Mouse (Mus musculus) common myeloid progenitor, adult 5-6 weeks (primary cell): ENCODE measurements around the gene Cdc42bpa. TPM values are rescaled to one million over a fixed set of nuclear protein-coding genes. Genes with fewer than 3 reads are reported as not detected.

ENCODE experiments used
- ATAC-seq: replicated peaks from 2 replicates; pipeline ENCODE4 v1.8.0; 2016; ENCODE audit warnings: low read depth, mild to moderate bottlenecking, moderate TSS enrichment, inconsistent platforms; ENCODE audit not compliant: poor library complexity, severe bottlenecking
- total RNA-seq: library from RNA; stranded (forward); fragments of 200-1000, 187-1606 nt; gene quantifications from 2 replicates; pipeline ENCODE4 v1.2.3, GENCODE M21; 2017

Cdc42bpa gene
- total RNA-seq, 1 experiment from 2014 or later, result 31.5 TPM

DNA sequence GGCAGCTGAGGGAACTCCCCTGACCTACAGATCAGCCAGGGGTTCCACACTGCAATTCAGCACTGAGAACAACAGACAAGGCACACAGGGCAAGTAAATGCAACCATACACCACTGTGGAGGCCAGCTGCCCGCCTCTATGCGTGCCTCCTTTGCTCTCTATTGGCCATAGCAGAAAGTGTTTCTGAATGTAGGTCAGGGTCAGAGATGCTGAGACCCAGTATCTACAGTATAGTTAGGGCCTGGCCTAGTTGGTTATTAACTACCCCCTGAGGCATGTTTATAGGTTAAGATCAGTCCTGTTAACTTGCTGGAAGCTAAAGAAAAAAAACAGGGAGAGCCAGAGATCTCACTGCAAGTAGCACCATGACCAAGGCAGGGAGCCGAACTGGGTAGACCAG, 222.5 kb downstream of the Cdc42bpa start:
- no peak for ATAC-seq

DNA sequence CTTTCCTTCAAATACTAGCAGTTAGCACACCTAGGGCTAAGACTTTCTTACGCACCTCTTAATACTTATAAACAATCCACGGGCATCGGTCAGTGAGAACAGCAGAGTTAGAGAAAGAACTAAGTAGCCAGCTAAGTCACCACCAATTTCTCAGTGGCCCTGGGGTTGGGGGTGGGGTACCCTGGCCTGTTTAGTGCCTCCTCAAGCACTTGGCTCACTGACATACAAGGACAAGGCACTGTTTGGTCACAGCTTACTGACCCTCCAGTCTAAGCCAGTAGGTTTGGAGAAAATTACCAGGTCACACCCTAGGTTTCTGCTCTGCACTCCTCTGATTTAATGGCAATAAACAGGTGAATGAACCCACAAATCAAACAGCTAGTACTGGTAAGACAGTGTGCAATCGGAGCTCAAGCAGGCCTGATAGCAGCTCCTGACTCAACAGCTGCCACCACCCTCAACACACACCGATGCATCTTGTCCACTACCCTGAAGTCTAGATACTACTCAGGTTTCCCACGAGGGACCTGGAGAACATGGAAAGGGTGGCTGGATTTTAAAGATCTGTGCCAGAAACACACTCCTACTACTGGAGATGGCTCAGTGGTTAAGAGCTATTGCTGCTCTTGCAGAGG, 223.4 kb downstream of the Cdc42bpa start:
- ATAC-seq, result no peak

DNA sequence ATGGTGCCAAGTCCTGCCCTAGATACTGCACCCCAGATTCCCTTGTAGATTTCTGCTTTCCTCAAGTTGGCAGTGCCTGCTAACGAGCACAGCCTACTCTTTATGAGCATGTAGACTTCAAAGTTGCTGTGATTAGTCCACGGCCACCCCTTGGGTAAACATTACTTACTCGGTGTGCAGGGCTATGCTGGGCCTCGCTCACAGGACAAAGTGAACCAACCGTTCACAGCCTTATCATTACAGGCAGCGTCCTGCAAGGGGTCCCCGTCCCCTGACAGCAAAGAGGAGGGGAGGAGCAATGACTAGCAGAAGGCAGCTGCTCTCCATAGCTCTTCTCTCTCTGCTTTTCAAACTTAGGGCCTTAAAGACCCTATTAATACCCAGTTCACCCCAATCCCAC, 224.5 kb downstream of the Cdc42bpa start:
- ATAC-seq, result no peak

DNA sequence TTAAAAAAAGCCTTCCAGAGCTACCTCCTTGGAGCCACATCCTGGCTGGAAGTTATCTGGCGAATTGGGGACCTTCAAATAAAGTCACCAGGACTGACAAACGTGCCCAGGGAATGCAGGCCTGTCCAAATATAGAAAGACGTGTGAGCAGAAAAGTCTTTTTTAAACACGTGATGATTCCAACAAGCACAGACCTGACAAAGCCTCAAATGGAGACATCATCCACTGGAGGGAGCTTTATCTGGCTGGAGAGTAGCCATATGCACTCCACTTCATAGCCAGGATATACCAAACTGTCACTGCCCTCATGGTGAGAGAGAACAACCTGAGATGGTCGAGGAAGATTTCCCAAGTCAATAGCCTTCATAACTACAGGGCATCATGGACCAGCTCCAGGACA, 225.6 kb downstream of the Cdc42bpa start:
- ATAC-seq, result no peak

DNA sequence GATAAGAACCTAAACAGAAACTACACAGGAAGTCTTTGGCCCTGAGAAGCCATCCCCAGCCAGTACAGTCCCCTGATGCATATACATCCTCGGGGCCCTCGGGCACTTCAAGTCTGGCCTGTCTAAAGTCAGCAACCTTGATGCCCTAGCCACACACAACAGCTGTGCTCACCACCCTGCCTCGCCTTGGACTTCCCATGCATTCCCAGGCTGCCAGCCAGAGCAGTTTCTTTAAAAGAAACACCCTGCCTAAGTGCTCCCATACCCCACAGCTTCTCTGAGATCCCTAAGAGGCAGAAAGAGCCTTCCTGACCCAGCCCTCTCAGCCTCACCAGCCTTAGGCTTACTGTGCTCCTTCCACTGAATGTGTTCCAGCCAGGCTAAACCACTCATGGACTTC, 226.1 kb downstream of the Cdc42bpa start:
- ATAC-seq, result no peak

DNA sequence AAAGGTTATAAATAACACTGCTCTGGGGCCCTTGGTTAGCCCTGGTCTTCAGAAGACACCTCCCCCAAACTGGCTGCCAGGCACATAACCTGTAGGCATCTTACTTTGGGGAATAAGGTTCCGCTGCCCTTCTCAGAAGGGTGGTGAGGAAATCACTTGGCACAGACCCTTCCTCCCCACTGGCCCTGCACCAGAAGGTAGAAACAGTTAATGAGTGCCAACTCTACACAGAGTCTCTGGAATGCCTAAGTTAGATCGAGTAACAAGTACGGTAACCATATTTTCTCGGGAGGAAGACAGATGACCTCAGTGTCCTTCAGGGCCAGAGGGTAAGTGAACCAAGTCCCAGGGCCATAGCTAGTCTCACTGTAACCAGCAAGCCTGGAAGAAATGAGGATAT, 228.7 kb downstream of the Cdc42bpa start:
- no peak for ATAC-seq

DNA sequence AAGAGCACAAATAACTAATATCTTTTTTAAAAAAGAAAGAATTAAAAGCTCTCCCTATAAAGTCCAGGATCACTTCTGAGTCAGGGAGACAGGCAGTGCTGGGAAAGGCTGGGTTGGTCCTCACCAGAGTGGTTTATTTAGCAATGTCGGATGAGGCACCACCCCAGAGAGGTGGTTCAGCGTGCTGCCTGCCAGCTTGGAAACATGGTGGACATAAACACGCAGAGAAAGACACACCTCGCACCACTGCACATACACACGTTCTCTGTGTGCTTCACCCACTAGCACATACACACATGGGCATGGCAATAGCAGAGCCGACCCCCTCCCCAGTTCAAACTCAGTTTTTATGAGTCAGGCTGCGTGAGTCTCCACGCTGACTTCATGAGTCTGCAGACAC, 230.8 kb downstream of the Cdc42bpa start:
- no peak for ATAC-seq

DNA sequence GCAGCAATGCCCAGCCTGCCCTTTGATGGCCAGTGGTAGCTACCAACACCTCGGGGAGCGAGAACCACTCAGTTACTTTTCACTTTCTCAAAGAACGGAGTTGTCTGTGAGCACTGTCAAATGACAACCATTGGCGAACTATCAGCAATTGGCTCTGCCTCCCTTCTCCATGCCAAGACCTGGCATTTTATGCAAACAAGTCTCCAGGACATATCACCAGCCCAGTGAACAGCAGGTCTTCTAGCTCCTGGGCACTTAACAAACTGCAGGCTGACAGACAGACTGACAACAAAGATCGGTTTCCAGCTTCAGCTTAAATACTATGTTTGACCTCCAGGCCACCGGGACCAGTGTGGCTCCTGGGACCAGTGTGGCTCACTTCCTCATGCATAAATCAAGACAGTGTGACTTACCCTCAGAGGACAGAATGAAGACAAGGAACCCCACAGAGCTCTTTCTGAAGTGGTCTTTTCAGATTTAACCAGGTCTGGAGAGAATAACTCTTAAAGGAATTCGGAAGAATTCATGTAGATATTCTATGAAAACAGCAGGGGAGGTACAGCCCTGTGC, 231.5 kb downstream of the Cdc42bpa start:
- ATAC-seq, result 0 out of 2 replicates have a peak, but pooled peaks have one; percentile 24

DNA sequence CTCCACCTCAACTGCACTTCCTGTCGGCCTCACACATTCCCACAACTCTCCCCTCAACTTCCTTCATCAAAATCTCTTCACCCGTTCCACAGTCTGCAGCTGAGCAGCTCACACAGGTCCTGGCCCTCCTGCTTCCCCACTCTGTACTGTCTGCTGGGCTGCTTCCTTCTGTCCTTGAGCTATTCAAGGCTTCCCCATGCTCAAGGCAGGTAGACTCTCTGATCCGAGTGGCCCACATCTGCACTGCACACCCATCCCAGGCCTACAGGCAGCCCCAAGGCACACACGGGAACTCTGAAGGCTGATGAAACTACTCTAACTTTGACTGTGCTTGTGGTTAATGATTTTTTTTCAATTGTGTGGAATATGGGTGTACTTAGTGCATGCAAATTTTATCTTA, 232.6 kb downstream of the Cdc42bpa start:
- ATAC-seq, result peak; percentile 26

DNA sequence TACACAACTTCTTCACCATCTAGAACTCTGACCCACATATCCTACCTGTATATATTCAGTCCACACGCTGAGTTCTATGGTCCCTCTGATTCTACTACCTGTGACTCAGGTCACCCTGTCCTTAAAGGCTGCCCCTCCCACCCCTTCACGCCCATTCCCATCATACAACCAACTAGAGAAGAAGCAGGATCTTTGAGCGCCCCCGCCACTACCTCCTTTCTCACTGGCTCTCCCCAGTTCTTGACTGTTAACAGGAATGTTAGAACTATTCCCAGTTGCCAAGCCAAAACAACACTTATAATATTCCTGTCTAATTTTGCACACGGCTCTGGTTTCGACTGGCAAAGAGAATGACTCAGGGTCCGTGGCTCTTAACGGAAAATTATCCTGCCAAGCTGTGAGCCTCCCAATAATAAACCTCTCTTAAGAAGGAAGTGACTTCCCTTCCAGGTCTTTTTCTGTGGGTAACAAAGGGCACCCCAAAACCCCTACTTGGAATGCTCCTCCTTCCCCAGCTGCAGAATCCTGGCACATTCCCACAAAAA, 233.2 kb downstream of the Cdc42bpa start:
- ATAC-seq, result no peak

DNA sequence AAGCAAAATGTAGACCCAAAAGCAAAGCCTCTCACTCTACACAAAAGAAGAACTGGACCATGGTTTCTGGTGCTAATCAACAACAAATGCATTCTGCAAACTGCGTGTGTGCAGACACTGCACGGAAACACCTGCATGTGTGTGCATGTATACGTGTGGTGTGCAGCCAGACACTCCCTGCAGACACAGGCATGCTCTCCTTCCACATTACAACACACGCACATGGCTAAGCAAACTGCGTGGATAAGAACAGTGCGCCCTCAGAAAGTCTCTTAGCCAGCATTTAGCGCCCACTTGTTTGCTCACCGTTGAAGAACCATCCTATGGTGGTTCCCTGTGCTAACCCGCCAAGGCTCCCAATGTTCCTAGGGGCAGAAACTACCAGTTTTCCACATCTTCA, 233.8 kb downstream of the Cdc42bpa start:
- ATAC-seq, result no peak

DNA sequence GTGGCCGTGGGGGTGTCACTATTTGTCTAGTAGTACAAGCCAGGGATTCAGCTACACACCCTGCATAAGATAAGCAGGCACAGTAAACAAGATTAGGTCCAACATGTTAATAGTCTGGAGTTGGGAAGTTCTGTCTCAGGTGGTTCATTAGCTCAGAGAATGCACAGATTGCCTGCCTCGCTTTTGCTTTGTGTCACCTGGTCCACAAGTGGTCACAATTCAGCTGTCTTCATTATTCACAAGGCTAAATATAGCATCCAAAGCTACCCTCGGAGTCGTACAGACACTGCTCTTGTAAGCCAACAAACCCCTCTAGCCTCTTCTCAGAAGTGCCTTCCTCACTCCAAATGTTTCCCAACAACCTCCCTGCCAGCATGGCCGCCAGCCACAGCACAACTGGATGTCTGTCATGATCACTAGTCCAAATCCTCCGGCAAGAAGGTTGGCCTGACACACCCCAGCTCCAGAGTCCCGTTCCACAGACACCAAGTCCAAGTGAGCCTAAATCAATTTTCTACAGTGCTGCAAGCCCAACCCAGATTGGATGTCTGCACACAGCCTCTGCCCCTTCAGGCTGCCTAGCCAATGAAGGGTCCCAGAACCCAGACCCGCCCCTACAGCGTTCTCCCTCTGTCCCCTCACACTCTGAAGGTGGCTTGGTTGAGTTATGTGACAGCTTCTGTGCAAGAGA, 234.7 kb downstream of the Cdc42bpa start:
- peak; percentile 37 for ATAC-seq

DNA sequence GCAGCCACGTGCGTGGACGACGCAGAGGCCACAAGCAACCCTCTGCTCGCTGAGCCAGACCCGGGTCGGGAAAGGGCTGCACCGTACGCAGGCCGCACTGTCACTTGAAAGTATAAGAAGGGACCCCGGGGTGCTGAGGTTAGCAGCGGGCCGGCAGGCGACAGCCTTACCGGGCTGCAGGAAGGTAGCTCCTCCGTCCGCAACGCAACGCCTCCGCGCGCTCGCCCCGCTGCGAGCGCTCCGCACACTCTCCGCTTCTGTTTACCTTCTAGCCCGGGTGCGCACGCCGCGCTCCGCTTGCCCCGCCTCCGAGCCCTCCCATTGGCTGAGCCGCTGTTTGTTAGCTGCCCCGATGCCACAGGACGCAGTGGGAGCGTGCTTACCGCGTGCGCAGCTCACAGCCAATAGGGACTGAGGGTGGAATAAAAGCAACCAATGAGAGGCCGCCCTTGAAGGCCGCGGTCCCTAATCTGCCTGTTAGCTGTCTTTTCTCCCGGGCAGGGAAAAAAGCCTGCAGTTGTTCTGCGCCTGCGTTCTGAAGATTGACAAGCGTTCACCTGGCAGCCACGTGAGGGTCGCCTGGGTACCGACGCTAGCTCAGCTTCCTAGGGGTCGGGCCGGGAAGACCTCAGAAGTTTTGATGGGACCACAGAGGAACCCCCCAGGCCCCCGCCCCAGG, 235.6 kb downstream of the Cdc42bpa start:
- ATAC-seq, result peak; percentile 95

DNA sequence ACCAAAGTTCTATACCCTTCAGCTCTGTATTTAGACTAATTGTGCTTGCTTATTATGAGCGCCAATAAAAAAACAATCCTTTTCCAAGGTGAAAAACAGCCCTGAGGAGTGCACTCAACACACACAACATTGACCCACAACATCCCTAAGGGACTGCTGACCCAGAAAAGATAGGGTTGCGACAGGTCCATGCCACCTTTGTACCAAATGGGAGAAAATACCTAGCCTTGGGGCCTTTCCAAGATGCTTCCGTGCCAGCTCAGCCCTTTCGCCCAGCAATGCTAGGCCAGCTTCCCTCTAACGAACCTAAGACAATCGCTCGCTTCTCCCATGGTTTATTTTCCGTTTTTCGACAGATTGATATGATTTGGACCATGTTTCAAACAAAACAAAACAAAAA, 236.2 kb downstream of the Cdc42bpa start:
- ATAC-seq, result no peak

DNA sequence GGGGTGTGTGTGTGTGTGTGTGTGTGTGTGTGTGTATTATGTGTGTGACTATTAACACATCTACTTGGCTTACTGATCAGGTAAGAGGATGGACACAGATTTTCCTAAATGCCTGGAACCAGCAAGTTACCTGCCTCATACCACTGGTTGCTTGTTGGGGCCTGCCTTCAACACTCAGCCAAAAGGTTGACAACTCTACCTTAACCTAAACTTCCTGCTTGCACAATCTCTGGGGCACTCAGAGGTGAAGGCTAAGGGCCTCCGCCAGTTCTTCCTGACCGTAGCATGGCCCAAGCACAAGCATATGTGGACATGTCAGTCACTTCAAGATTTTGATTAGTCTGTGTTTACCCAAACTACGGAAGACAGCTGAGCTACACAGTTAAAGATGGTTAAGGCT, 237.7 kb downstream of the Cdc42bpa start:
- ATAC-seq, result no peak

DNA sequence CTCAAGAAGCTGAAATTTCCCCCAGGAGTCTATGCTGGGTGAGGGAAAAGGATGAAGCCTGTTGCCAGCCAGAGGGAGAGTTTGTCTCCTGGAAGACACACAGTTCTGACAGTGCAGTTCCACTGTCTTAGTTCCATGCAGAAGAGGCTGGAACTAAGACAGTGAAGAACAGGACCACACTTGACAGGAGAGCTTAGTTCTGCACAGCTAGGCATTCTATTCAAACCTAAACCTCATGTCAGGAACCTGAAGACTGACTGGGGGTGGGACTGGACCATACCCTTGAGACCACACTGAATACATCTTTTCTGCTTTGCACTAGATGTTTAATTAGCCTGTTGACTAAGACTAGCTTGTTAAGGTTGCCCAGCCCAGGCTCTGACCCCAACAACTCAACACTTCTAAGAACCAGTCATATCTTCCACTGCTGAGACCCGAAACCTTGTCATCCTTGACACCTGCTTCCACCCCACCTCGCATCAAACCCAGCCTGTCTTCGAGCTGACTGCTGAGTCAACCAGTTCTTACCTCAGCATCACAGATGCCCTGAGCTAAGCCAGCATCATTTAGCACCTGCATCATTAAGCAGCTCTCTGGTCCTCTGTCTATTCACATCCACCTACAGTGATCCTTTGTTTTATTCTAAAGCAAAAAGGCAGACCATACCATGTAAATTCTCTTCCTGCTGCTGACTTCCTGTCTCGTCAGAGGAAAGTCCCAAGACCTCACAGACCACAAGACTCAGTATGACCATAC, 238.9 kb downstream of the Cdc42bpa start, which contains the start of gene Coq8a:
TSS of gene Coq8a (minus strand) at position 644 of the 756 bp plus-strand sequence.
- ATAC-seq, result no peak

DNA sequence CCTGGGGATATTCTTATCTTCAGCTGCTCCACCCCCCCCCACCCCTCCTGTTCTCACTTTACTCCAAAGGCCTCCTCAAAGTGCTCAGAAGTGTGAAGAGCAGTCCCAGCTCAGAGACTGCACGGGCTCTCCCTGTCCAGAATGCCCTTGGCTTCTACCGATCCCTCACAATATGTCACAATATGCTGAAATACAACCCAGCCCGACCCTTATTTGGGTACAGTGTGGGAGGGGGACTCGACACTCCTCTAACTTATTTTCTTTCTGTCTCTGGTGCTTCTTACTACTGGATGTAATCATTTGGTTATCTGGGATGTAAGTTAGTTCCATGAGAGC, 239.4 kb downstream of the Cdc42bpa start:
- no peak for ATAC-seq

DNA sequence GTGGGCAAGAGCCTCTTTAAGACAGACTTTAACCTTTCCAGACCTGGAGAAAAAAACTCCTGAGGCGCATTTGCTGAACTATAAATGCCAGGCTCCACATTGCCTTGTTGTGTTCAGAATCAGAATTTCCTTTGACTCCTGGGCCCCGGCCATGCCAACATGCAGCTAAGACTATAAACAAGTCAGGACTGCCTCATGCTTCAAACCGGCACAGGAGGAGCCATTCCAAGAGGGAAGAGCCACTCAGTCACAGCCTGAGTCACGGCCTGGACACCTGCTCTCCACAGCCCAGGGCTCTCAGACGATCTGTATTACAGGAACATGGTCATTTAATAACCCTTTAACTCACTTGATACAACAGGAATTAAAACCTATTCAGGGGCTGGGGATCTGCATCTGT, 240.4 kb downstream of the Cdc42bpa start:
- no peak for ATAC-seq

DNA sequence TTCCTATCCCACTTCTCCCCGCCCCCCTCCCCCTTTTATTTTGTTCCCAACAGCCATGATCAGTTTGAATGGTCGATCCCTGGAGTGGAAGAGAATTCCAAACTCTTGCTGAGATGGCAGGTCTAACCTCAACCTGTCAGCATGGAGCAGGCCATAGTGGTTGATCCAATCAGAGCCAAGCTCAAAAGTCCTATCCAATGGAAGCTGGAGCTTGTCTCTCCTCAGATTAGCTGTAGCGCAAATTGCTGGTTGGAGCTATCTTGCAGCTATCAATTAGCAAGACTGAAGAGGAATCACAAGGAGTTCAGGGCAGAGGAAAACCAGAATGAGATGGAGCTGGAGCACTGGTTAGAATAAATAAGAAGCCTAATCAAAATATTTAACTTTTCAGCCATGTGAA, 248.1 kb downstream of the Cdc42bpa start:
- no peak for ATAC-seq

DNA sequence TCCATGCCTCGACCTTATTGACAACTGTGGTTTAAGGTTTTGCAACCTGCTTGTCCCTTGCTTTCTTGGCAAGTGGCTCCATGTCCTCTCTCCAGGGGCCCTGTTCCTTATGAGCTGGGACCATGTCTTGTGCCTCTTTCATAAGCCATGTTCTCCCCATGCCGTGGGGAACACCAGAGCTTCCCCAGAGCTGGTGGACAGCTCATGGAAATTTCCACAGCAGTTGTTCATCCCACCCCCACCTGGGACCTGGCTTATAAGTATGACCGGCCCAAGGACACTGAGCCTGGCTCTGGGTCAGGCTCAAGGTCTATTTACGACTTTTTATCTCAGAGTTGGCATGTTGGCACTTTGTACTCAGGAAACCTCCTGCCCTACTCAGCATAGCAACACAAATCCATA, 249.8 kb downstream of the Cdc42bpa start:
- no peak for ATAC-seq
